ENCODE assay signal across 8 mouse cellular contexts in the genomic region with DNA sequence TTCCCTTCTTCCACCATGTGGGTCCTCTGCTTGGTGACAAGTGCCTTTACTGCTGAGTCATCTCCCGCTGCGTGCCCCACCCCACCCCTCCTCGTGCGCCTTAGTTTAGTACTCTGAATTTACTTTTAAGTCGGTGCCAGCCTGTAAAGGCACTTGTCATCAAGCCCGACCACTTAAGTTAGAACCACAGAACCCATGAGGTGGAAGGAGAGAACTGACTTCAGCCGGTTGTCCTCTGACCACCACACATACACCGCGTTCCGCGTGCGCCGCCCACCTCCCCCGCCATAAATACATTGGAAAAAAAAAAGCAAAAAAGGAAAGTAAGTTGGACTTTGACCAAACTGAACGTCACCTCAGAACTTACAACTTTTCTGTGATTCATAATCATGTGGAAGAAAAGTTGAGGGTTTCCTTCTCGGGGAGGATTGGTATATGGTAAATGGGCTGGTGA. TPM values are rescaled to one million over a fixed set of nuclear protein-coding genes. Genes with fewer than 3 reads are reported as not detected.
DNase-seq lines count a peak whose midpoint lies in the region; ATAC-seq lines count a peak whose summit lies in the region.

No protein-coding gene starts in this region.

- H3K9ac ChIP-seq in heart, embryonic 13.5 days: peak overlapping the region; percentile 80; the same call in 1 of the 2 replicates
- H3K9ac ChIP-seq in liver, embryonic 13.5 days: peak overlapping the region; percentile 84
- H3K9ac ChIP-seq in neural tube, embryonic 12.5 days: no peak overlapping the region

- H3K27ac ChIP-seq in heart, embryonic 10.5 days: no peak overlapping the region
- H3K27ac ChIP-seq in heart, embryonic 13.5 days (replicated peaks): no peak overlapping the region
- peak overlapping the region; percentile 73 for H3K27ac ChIP-seq in liver, embryonic 13.5 days
- H3K27ac ChIP-seq in neural tube, embryonic 12.5 days: no peak overlapping the region

- no peaks in the 10 kb centered on the region for H3K9me3 ChIP-seq in heart, embryonic 10.5 days
- no peaks in the 10 kb centered on the region for H3K9me3 ChIP-seq in heart, embryonic 13.5 days
- no peaks in the 10 kb centered on the region for H3K9me3 ChIP-seq in liver, embryonic 13.5 days (replicated peaks)
- no peaks in the 10 kb centered on the region for H3K9me3 ChIP-seq in neural tube, embryonic 12.5 days

- ATAC-seq in heart, embryonic 13.5 days (ENCODE audit: extremely low read depth, insufficient number of reproducible peaks, low FRiP score, low TSS enrichment): no peak
- ATAC-seq in liver, embryonic 13.5 days (ENCODE audit: low read depth): peak; percentile 74
- no peak for ATAC-seq in neural tube, embryonic 12.5 days (ENCODE audit: low FRiP score, low read depth)

- no peak for DNase-seq in heart, embryonic 10.5 days (ENCODE audit: low spot score)
- DNase-seq in heart, postnatal 14 days: no peak
- peak; percentile 47 for DNase-seq in adrenal gland, postnatal 25 days
- peak; percentile 47 for DNase-seq in liver, embryonic 13.5 days
- DNase-seq in adipocyte (ENCODE audit: low spot score): no peak
- no peak for DNase-seq in frontal cortex, adult 2 months (ENCODE audit: extremely low spot score in 1 of 2, low spot score in 1 of 2)

- WGBS in heart, embryonic 10.5 days: 21% methylated on average over 16 of the region's 16 CpGs
- WGBS in heart, embryonic 13.5 days: 23% methylated on average over 16 of the region's 16 CpGs
- 5% methylated on average over 16 of the region's 16 CpGs for WGBS in liver, embryonic 13.5 days (ENCODE audit: insufficient replicate concordance)
- WGBS in neural tube, embryonic 12.5 days: 29% methylated on average over 16 of the region's 16 CpGs

- intact Hi-C loops in heart, postnatal 14 days (cut with DNase I): no loop called here

- peak overlapping the region; percentile 90 for H3K4me2 ChIP-seq in heart, embryonic 13.5 days
- peak overlapping the region; percentile 98 for H3K4me2 ChIP-seq in liver, embryonic 13.5 days
- peak overlapping the region; percentile 79 for H3K4me2 ChIP-seq in neural tube, embryonic 12.5 days (replicated peaks)

- H3K4me3 ChIP-seq in heart, embryonic 10.5 days: peak overlapping the region; percentile 71
- peak overlapping the region; percentile 64 for H3K4me3 ChIP-seq in heart, embryonic 13.5 days
- peak overlapping the region; percentile 77 for H3K4me3 ChIP-seq in liver, embryonic 13.5 days (replicated peaks)
- no peak overlapping the region for H3K4me3 ChIP-seq in neural tube, embryonic 12.5 days

- no peaks in the 10 kb centered on the region; the same call in 1 of the 2 replicates for H3K36me3 ChIP-seq in heart, embryonic 10.5 days
- no peaks in the 10 kb centered on the region for H3K36me3 ChIP-seq in heart, embryonic 13.5 days
- peaks cover 5% of the 10 kb centered on the region; the same call in 1 of the 2 replicates for H3K36me3 ChIP-seq in liver, embryonic 13.5 days
- peaks cover 7% of the 10 kb centered on the region for H3K36me3 ChIP-seq in neural tube, embryonic 12.5 days

- peaks cover 46% of the 10 kb centered on the region for H3K27me3 ChIP-seq in heart, embryonic 10.5 days (ENCODE audit: insufficient read depth, poor library complexity, severe bottlenecking)
- peaks cover 37% of the 10 kb centered on the region for H3K27me3 ChIP-seq in heart, embryonic 13.5 days (replicated peaks)
- H3K27me3 ChIP-seq in liver, embryonic 13.5 days: no peaks in the 10 kb centered on the region
- no peaks in the 10 kb centered on the region for H3K27me3 ChIP-seq in neural tube, embryonic 12.5 days (replicated peaks)

- peaks cover 14% of the 10 kb centered on the region for H3K4me1 ChIP-seq in heart, embryonic 10.5 days
- peaks cover 23% of the 10 kb centered on the region for H3K4me1 ChIP-seq in heart, embryonic 13.5 days
- H3K4me1 ChIP-seq in liver, embryonic 13.5 days (replicated peaks): peaks cover 51% of the 10 kb centered on the region
- peaks cover 22% of the 10 kb centered on the region for H3K4me1 ChIP-seq in neural tube, embryonic 12.5 days

RNA-seq across cellular contexts. Expression of a gene that starts 31.4 kb away (rescaled TPM):
- 7.6 and 10.8 TPM in 2 replicates for polyA plus RNA-seq in heart, embryonic 10.5 days (2016; fragmentation: Nextera tagmentation; extraction: Ambion mirVana)
- total RNA-seq in heart, postnatal 14 days (2021): 10 to 100 TPM; 11.6 to 14.9 TPM
- total RNA-seq in adrenal gland, postnatal 25 days (2021): 99.7 and 124 TPM in 2 replicates
- 7.6 and 9.0 TPM in 2 replicates for polyA plus RNA-seq in heart, embryonic 13.5 days (2015; fragmentation: Nextera tagmentation; extraction: Ambion mirVana)
- polyA plus RNA-seq in liver, embryonic 13.5 days (2015; fragmentation: Nextera tagmentation; extraction: Ambion mirVana): 9.4 and 11.4 TPM in 2 replicates
- polyA plus RNA-seq in neural tube, embryonic 12.5 days (2016; fragmentation: Nextera tagmentation; extraction: Ambion mirVana): 37.1 and 39.3 TPM in 2 replicates
- polyA plus RNA-seq in frontal cortex, adult 2 months (2012; rRNA removed): 15.0 and 16.0 TPM in 2 replicates

Comparison
In these comparisons a context has a peak if more than half of its experiments do, and no peak if none do; other contexts are left out.
1. DNase-seq: peak in adrenal gland, postnatal 25 days (single experiment) and liver, embryonic 13.5 days (single experiment); none in heart, embryonic 10.5 days (single experiment), heart, postnatal 14 days (0 of 2), adipocyte (single experiment) and frontal cortex, adult 2 months (0 of 2).
2. Peak in every context shown above with its lines, with median percentiles within 50 percentile points of each other: H3K4me2 ChIP-seq.